Mouse (Mus musculus) right cerebral cortex, postnatal 36 days (tissue): ENCODE measurements at regions not wholly inside any gene's neighbourhood (a gene's known extent, or its start where the extent isn't known, plus 50 kb on each side); places are given as distances from the start of the nearest gene placed in this dataset.

Experiments
- DNase-seq, 2 experiments: peaks; one replicate each; pipeline ENCODE4 v3.0.0; 2022; ENCODE audit warnings: low spot score in 2 of 2, mixed read lengths in 1 of 2

DNA sequence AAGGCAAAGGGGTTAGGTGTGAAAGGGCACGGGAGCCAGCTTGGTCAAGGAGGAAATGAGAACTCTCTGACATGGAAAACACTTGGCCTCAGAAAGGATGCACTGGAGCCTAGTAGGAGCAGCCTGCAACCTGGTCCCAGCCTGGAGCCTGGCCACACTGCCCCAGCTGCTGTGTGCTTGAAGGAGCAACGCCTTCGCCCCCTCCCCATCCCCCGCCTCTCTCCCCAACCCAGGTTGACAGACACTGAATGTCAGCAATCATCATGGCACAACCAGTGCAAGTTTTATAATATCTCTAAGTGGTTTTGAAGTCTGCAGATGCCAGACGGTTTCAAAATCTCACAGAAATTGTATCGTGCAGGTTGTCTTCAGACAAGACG, 417.6 kb downstream of the Cmpk2 start:
- no peak for DNase-seq

DNA sequence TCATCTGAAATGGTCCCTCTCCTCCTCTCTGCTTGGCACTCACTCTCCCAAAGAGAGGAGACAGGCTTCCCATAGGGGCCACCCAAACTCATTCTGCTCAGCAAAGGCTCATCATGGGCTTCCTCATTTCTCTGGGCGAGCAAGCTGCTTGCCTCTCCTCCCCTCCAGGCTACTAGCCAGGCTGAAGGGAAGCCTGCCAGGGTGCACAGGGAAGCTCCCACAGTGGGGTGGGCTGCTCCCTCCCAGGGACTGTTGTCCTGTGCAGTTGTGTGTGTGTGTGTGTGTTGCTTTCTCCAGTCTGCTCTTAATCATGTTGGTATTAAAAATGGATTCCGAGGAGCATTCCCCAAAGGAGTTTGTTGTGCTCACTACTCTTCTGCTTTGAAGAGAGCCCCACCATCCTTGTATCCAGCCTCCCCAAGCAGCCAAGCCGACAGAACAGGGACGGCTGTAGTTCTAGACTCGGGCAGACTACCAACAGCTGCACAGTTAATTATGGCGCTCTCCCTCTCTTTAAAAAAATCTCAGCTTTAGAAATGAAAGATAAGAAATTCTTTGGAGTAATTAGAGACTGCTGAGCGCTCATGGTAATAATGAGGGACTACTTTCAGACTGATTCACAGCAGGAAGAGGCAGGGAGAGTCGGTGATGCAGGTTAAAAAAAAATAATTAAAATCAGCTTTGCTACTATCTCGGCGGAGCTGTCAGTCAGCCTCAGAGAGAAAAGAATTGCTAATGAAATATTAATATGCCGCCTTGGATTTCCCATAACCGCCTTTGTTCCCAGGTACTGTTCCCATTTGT, 417.0 kb downstream of the Cmpk2 start:
- DNase-seq = peak; percentile 8 to 19

GRCm38 (mm10) chr12:26885083-26885482, 416.1 kb downstream of the Cmpk2 start:
- no peak for DNase-seq

DNA sequence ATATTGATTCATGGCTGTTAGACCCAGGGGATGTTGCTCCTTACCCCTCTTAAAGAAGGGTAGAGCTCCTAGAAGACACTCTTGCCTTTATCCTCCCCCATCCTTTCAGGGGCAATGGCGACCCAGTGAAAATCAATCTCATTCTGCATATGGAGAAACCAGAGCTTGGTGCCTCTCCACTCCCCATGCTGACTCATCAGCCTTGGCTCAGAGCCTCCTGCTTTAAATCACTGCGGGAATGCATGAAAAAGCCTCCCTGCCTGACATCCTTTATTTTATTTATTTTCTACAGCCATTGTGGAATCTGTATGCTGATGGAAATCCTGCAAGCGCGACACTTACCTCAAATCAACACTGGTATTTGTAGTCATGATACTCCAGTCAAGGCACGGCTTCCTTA, 415.2 kb downstream of the Cmpk2 start:
- DNase-seq = peak; percentile 35 to 67

DNA sequence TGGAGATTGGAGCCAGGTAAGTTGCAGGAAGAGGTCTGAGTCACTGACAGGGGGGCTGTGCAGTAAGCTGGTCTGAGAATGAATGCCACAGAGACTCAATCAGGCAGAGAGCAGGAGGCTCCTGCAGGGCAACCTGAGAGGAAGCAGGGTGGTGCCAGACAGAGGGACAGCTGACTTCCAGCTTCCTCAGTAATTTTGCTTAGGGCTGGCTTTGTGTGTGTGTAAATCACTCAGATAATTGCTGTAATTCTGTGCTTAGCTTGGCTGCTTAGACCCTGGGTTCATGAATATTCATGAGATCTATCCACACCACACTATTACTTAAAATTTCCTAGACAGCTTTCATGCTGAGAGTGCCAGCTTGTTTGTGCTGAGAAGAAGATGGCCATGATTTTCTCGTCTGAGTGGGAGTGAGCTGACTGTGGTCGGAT, 408.7 kb downstream of the Cmpk2 start:
- peak in 1 of 2 experiments; percentile 11 for DNase-seq

- no peak for DNase-seq
Observed at GRCm38 (mm10) chr12:26877284-26877683, 408.3 kb downstream of the Cmpk2 start.

DNA sequence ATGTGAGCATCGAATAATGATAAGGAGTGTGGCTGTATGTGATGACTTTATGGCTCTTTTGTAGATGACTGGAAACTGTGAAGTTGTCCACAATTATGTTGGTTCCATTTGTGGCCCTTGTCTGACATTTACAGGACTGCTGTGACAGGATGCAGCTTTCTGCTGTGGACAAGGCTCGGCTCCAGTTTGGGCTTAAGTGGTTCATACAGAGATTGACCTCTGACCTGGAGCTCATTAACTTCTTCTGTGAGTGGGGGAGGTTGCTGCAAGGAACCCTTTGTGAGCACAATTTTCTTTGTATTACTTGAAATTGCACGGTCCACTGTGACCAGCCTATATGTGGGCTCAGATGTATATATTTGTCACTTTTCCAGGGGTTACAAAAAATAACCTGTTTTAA, 403.5 kb downstream of the Cmpk2 start:
- no peak for DNase-seq

- DNase-seq = no peak
Observed at GRCm38 (mm10) chr12:26867731-26868130, 398.7 kb downstream of the Cmpk2 start.

GRCm38 (mm10) chr12:26855091-26855516, 386.1 kb downstream of the Cmpk2 start:
- DNase-seq = peak; percentile 41 to 63

- no peak for DNase-seq
Observed at GRCm38 (mm10) chr12:26844917-26845316, 375.9 kb downstream of the Cmpk2 start.

GRCm38 (mm10) chr12:26842696-26843095, 373.7 kb downstream of the Cmpk2 start:
- DNase-seq = no peak

DNA sequence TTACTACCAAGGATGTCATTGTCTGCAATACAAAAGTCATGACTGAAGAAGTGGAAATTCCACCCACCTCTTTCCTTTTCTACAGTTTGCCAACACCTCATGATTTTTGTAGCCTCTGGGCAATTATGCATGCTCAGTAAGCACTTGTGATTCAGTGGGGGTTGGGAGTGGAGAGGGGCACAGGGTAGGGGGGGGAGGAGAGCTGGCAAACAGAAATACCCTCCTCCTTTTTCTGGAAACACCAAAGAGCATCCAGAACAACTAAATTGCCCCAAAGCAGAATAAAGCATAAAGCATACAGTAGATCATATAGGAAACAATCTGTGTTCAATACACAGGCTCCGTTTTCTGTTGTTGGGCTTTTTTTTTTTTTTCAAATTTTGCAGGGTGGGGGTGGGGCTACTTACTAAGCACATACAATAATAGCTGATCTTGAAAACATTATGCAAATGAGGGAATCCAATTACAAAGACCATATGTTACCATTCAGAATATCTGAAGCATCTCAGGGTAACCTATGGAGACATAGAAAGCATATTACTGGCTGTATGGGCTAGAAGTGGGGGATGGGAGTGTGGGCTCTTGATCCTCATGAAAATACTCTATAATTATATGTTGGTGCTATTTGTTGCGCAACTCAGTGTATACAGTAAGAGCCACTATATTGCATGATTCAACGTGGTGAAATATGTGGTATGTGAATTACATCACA, 352.4 kb downstream of the Cmpk2 start:
- no peak for DNase-seq

DNA sequence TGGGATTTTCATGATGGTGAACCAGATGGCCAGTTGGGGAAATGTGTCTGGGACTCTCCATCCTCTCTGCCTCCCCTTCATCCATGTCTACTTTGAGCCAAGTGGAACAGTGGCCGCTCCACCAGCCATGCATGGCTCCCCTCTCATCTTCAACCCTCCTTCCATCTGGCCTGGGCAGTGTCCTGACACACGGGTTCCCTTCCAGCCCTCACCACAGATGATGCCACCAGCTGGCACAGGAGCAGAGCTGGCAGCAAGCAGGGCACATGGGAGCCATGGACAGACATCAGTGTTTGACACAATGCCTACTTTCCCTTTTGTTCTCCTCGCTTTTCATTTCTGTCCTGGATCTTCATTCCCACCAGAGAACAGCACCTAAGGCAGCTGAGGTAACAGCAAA, 348.9 kb downstream of the Cmpk2 start:
- DNase-seq = no peak

GRCm38 (mm10) chr12:26815771-26816170, 346.8 kb downstream of the Cmpk2 start:
- DNase-seq = no peak

DNA sequence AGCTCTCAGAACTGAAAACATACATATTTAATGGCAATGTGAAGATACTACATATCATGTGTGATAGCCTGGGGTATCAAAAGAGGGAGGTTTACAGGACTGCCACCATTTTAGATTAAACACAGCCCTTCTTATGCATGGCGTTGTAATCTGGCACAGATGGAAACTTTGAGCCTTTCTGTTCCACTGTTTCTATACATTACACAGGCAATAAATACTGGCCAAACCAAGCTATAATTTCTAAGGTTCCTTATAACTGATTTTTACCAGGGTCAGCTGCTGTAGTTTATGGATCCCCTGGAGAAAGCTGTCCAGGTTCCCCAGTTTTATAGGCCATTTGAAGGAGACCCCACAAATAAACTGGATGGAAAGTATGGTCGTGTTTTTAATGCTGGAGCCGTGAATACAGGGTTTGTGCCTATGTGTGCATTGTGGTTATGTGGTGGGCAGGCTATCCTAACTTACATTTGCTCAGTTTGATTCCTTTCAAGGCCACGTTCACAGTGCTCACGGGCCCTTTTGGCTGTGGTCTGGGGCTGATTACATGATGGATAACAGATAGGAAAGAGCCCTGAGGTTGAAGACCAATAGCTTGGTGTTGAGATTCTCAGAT, 341.7 kb downstream of the Cmpk2 start:
- DNase-seq = no peak

GRCm38 (mm10) chr12:26809670-26810069, 340.7 kb downstream of the Cmpk2 start:
- peak; percentile 5 to 8 for DNase-seq

GRCm38 (mm10) chr12:26802542-26802941, 333.5 kb downstream of the Cmpk2 start:
- DNase-seq = no peak

- DNase-seq = no peak
Observed at GRCm38 (mm10) chr12:26799310-26799709, 330.3 kb downstream of the Cmpk2 start.

DNA sequence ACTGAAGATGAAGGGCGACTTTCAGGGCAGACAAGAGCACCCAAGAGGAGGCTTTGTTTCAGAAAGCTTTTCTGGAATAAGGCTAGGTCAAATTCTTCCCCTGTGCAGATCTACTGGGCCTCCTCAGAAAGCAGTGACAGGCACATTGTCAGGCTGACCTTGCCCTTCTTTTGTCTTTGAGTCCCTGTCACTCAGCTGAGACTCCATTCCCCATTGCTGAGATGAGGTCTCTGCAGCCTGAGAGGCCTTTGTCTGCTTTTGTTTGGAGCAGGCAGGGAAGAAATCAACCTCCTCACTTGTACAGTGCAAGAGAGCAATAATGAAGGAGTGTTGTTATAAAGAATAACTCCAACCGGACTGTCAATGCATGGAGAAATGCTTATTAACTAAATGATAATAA, 327.4 kb downstream of the Cmpk2 start:
- no peak for DNase-seq

DNA sequence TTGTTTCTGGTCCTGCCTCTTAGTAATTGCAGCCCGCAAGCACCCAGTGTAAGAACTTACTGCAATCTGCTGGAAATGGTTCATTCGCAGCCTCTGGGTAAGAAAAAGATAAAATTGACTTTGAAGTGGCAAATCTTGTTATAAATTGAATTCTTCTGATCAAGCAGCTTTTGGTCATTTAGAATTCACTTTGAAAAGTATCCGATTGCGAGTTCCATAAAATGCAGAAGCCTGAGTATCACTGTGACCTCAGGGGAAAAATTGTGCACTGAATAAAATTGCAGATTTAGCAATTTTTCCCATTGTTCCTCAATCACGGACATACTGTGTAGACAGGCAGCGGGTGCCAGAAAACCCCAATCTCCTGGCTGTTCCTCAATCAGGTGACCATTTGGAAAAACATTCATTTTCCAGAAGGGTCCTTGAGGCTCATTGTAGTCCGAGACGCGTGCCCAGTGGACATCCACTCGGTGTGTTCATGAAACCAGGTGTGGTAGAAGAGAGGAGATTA, 320.4 kb downstream of the Cmpk2 start:
- no peak for DNase-seq

DNA sequence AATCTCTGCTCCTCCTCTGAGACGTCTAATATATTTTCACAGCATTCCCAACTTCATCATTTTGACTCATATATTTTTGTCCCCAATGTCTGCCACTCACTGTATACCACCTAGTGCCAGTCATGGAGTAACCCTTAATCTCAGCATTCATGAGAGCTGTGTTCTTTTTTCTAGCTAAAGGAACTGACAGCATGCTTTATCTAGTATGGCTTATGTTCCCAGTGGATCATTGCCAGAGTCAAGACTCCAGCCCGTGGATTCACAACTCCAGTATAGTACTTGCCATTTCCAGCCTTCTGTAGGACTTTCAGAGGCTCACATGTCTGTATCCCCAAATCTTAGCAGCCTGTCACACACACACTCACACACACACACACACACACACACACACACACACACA, 316.5 kb downstream of the Cmpk2 start:
- DNase-seq = no peak

DNA sequence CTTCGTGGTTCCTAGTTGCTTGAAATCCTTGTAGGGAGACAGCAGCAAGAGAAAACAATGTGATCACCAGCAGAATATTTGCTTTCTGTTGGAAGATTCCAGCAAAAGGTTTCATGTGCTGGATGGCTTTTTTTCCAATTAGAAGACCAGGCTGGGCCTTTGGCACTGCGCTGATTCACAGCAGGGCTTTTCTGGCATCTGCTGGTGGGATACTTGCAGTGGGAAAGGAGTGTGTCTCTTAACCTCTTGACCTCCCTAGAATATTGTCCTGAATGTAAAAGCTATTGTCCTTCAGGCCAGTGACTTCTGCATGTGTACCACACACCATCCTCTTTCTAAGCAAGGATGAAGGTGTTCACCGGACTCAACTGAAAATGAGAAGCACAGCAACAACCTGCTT, 315.4 kb downstream of the Cmpk2 start:
- DNase-seq = no peak

- DNase-seq = no peak
Observed at GRCm38 (mm10) chr12:26783800-26784199, 314.8 kb downstream of the Cmpk2 start.
